19 mouse cellular contexts compared by ENCODE assay signal in the genomic region with DNA sequence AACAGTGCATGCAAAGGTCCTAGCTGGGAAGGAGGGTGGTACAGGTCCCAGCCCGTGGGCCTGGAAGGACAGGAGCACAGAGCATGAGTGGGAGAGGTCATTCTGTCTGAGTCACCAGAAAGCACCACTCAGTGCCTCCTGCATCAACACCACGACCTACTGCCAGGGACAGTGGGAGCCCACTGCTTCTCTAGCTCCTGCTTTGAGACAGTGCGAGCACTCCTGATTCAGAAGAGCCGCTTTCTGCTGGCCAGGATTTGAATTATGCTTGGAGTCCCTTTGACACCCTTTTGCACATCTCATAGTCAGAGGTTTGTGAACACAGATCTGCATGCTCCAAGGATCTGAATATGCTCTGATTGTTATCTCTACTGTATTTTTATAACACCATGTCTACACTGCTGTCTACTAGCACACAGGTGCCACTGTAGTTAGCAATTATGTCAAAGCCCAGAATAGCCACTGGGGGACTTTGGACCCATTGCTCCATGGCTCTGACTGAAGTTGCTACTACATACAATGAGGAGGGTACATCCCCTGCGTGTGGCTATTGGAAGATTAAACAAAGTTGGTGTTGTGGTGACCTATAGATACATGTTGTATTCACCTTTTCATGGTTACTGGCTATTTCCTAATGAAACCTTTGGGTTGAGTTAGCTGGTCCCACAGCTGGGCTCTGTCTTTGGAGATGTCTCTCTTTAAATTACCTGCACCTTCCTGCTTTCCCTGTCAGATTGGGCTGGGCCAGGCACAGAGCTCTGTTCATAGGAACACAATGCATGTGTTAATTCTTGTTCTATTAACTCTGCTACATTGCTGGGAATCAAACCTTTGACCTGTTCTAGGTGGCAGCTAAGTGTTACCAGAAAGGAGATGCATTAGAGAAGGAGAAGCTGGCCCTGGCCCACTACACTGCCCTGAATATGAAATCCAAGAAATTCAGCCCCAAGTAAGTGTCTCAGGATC. TPM values are rescaled to one million over a fixed set of nuclear protein-coding genes. Genes with fewer than 3 reads are reported as not detected.
A peak's percentile ranks its signal among the peaks of the same experiment; 100 is the strongest.
DNase-seq lines count a peak whose midpoint lies in the region; ATAC-seq and TF ChIP-seq lines count a peak whose summit lies in the region.
"Had no signal": no experiment of that assay in that cellular context is flagged by ENCODE, and none has a peak within 500 bp of the region (broad histone marks: within the 10 kb centered on the region; RNA-seq: fewer than 3 reads in every experiment).

No protein-coding gene starts in this region.

- H3K4me1 ChIP-seq in liver, embryonic 13.5 days (replicated peaks): no peaks in the 10 kb centered on the region
- peaks cover 14% of the 10 kb centered on the region for H3K4me1 ChIP-seq in intestine, embryonic 16.5 days (ENCODE audit: control insufficient read depth, insufficient read depth, low read length)
- no peaks in the 10 kb centered on the region for H3K4me1 ChIP-seq in stomach, postnatal 0 days (replicated peaks; ENCODE audit: control insufficient read depth, insufficient read depth)
- H3K4me1 ChIP-seq in hindbrain, embryonic 11.5 days (replicated peaks; ENCODE audit: control insufficient read depth, insufficient read depth, low read length): no peaks in the 10 kb centered on the region

- H3K4me3 ChIP-seq in liver, embryonic 13.5 days (replicated peaks): no peak overlapping the region
- no peak overlapping the region for H3K4me3 ChIP-seq in intestine, embryonic 16.5 days (ENCODE audit: low read length)
- no peak overlapping the region for H3K4me3 ChIP-seq in stomach, postnatal 0 days (ENCODE audit: low read depth, low read length)
- H3K4me3 ChIP-seq in hindbrain, embryonic 11.5 days (ENCODE audit: low read depth, low read length): no peak overlapping the region
- H3K4me3 ChIP-seq: forebrain, embryonic 10.5 days had no signal

- WGBS in liver, embryonic 13.5 days (ENCODE audit: insufficient replicate concordance): 58% methylated on average over 5 of the region's 5 CpGs
- WGBS in intestine, embryonic 16.5 days: 82% methylated on average over 5 of the region's 5 CpGs
- 78% methylated on average over 5 of the region's 5 CpGs for WGBS in stomach, postnatal 0 days
- WGBS in hindbrain, embryonic 11.5 days: 90% methylated on average over 5 of the region's 5 CpGs

- no peaks in the 10 kb centered on the region for H3K36me3 ChIP-seq in liver, embryonic 13.5 days
- H3K36me3 ChIP-seq in intestine, embryonic 16.5 days (ENCODE audit: control insufficient read depth, insufficient read depth, low read length): no peaks in the 10 kb centered on the region
- H3K36me3 ChIP-seq in stomach, postnatal 0 days (ENCODE audit: control insufficient read depth, insufficient read depth, low read length): no peaks in the 10 kb centered on the region
- no peaks in the 10 kb centered on the region for H3K36me3 ChIP-seq in hindbrain, embryonic 11.5 days (ENCODE audit: control insufficient read depth, insufficient read depth, low read length)
- H3K36me3 ChIP-seq: forebrain, embryonic 10.5 days had no signal

- TF ChIP-seq CTCF in stomach, postnatal 0 days (IDR thresholded peaks at IDR 0.05; ENCODE audit: low read depth): no peak

- no peak overlapping the region for H3K9ac ChIP-seq in liver, embryonic 13.5 days
- H3K9ac ChIP-seq in intestine, embryonic 16.5 days (ENCODE audit: low read depth, low read length): no peak overlapping the region
- H3K9ac ChIP-seq in stomach, postnatal 0 days (ENCODE audit: low read length): no peak overlapping the region
- no peak overlapping the region for H3K9ac ChIP-seq in hindbrain, embryonic 11.5 days (ENCODE audit: low read depth, low read length)
- H3K9ac ChIP-seq: hindbrain, embryonic 14.5 days had no signal

- peak; percentile 31 for DNase-seq in kidney, adult 9 months
- no peak for DNase-seq in kidney, postnatal 4 days
- no peak for DNase-seq in liver, embryonic 13.5 days
- DNase-seq in liver: no peak
- DNase-seq in stomach, postnatal 0 days (ENCODE audit: low spot score): peak; percentile 7
- no peak for DNase-seq in hindbrain, embryonic 11.5 days (ENCODE audit: low spot score)
- DNase-seq: adrenal gland, postnatal 25 days; cerebellum, adult 8-10 months; gastrocnemius, postnatal 10 days; heart, postnatal 14 days; layer of hippocampus, postnatal 36 days; lung, adult 2 months had no signal

- peak; percentile 70 for ATAC-seq in liver, embryonic 13.5 days (ENCODE audit: low read depth)
- ATAC-seq in intestine, embryonic 16.5 days: peak; percentile 92
- no peak for ATAC-seq in stomach, postnatal 0 days (ENCODE audit: low FRiP score, low TSS enrichment)
- no peak for ATAC-seq in hindbrain, embryonic 11.5 days (ENCODE audit: low FRiP score)
- ATAC-seq: activated CD4-positive, CD25-positive, alpha-beta regulatory T cell, adult 4 months had no signal

- H3K4me2 ChIP-seq in liver, embryonic 13.5 days: no peak overlapping the region
- H3K4me2 ChIP-seq in intestine, embryonic 16.5 days (ENCODE audit: low read depth, low read length): no peak overlapping the region
- no peak overlapping the region for H3K4me2 ChIP-seq in stomach, postnatal 0 days (replicated peaks; ENCODE audit: low read depth)
- no peak overlapping the region for H3K4me2 ChIP-seq in hindbrain, embryonic 11.5 days (replicated peaks; ENCODE audit: low read depth, low read length)
- H3K4me2 ChIP-seq: heart, embryonic 11.5 days; hindbrain, embryonic 14.5 days had no signal

- no peaks in the 10 kb centered on the region for H3K27me3 ChIP-seq in liver, embryonic 13.5 days
- H3K27me3 ChIP-seq in intestine, embryonic 16.5 days (replicated peaks; ENCODE audit: control insufficient read depth, insufficient read depth, low read length): no peaks in the 10 kb centered on the region
- no peaks in the 10 kb centered on the region for H3K27me3 ChIP-seq in stomach, postnatal 0 days (ENCODE audit: control insufficient read depth, insufficient read depth, low read length)
- H3K27me3 ChIP-seq in hindbrain, embryonic 11.5 days (ENCODE audit: control insufficient read depth, insufficient read depth, low read length): no peaks in the 10 kb centered on the region
- H3K27me3 ChIP-seq: Patski had no signal

- H3K27ac ChIP-seq in liver, embryonic 13.5 days: no peak overlapping the region
- peak overlapping the region; percentile 60 for H3K27ac ChIP-seq in intestine, embryonic 16.5 days (ENCODE audit: low read length)
- no peak overlapping the region for H3K27ac ChIP-seq in stomach, postnatal 0 days (replicated peaks)
- H3K27ac ChIP-seq in hindbrain, embryonic 11.5 days (ENCODE audit: low read depth, low read length): no peak overlapping the region
- H3K27ac ChIP-seq: forebrain, embryonic 10.5 days; hindbrain, embryonic 14.5 days had no signal

- no peaks in the 10 kb centered on the region for H3K9me3 ChIP-seq in liver, embryonic 13.5 days (replicated peaks)
- H3K9me3 ChIP-seq in intestine, embryonic 16.5 days (ENCODE audit: control insufficient read depth, low read length): no peaks in the 10 kb centered on the region
- no peaks in the 10 kb centered on the region for H3K9me3 ChIP-seq in stomach, postnatal 0 days (ENCODE audit: control insufficient read depth, low read length)
- H3K9me3 ChIP-seq in hindbrain, embryonic 11.5 days (ENCODE audit: control insufficient read depth, low read length): no peaks in the 10 kb centered on the region
- H3K9me3 ChIP-seq: forebrain, embryonic 10.5 days had no signal

- TF ChIP-seq EP300 in stomach, postnatal 0 days (optimal IDR thresholded peaks at IDR 0.05): no peak

RNA-seq across cellular contexts. Expression of gene Dclk3, which starts 53.1 kb away (rescaled TPM):
- polyA plus RNA-seq in liver, embryonic 13.5 days (2015; fragmentation: Nextera tagmentation; extraction: Ambion mirVana): not detected in 2 replicates
- polyA plus RNA-seq in intestine, embryonic 16.5 days (2015; fragmentation: Nextera tagmentation; extraction: Ambion mirVana): 0.58 and 0.77 TPM in 2 replicates
- 0.35 and 0.44 TPM in 2 replicates for polyA plus RNA-seq in stomach, postnatal 0 days (2015; fragmentation: Nextera tagmentation; extraction: Ambion mirVana)
- 0.32 and 1.1 TPM in 2 replicates for polyA plus RNA-seq in hindbrain, embryonic 11.5 days (2014; fragmentation: Nextera tagmentation; extraction: Ambion mirVana)
- polyA plus RNA-seq: activated CD4-positive, CD25-positive, alpha-beta regulatory T cell, adult 4 months; C2C12 had no signal

Comparison
In these comparisons a context has a peak if more than half of its experiments do, and no peak if none do; other contexts are left out.
1. DNase-seq: peak in kidney, adult 9 months (single experiment) and stomach, postnatal 0 days (single experiment); none in kidney, postnatal 4 days (0 of 2), liver, embryonic 13.5 days (single experiment), liver (single experiment) and hindbrain, embryonic 11.5 days (single experiment).
2. ATAC-seq: peak in liver, embryonic 13.5 days (single experiment) and intestine, embryonic 16.5 days (single experiment); none in stomach, postnatal 0 days (single experiment) and hindbrain, embryonic 11.5 days (single experiment).